Mouse (Mus musculus): ENCODE data around the gene Dab1. TPM values are rescaled to one million over a fixed set of nuclear protein-coding genes. Genes with fewer than 3 reads are reported as not detected.

Dab1 gene
- polyA plus RNA-seq, 1 experiment from 2014 or later: 24.1 TPM

DNA sequence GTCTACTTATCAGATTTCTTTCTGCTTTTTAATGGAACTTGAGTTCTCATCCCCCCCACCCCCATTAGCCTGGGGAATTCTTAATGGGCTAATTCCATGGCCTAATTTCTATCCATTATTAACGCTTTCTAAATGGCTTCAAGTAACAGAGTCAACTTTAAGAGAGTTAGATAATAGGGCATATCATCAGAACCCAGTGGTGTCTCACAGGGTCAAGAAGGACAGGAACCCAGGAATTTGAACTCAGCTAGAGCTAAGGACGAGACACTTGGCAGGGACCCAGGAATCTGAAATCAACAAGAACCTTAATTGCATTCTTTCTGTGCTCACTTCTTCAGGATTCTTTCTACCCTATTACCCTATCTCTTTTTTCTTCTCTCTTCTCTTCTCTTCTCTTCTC, 968.7 kb downstream of the Dab1 start:
- ATAC-seq (replicated peaks; ENCODE audit: low FRiP score, low TSS enrichment, low read depth) (no peak), DNase-seq (ENCODE audit: low spot score) (no peak)
- WGBS: 46% methylated on average over 2 of the region's 2 CpGs
- Histone ChIP-seq H3K4me2 (ENCODE audit: low read length) (no peak overlapping the region), H3K4me3 (ENCODE audit: low read depth, low read length) (no peak overlapping the region), H3K9me3 (ENCODE audit: control insufficient read depth, low read length) (no peaks in the 10 kb centered on the region), H3K36me3 (ENCODE audit: control insufficient read depth, insufficient read depth, low read length) (no peaks in the 10 kb centered on the region), H3K9ac (ENCODE audit: low read length) (no peak overlapping the region), H3K27ac (ENCODE audit: low read depth) (no peak overlapping the region), H3K27me3 (replicated peaks; ENCODE audit: control insufficient read depth, insufficient read depth, low read length) (no peaks in the 10 kb centered on the region), H3K4me1 (replicated peaks; ENCODE audit: control insufficient read depth, insufficient read depth, low read length) (no peaks in the 10 kb centered on the region)

- DNase-seq (ENCODE audit: low spot score) (no peak), ATAC-seq (replicated peaks; ENCODE audit: low FRiP score, low TSS enrichment, low read depth) (no peak)
- WGBS: 91% methylated on average over 7 of the region's 7 CpGs
- H3K4me1 ChIP-seq (replicated peaks; ENCODE audit: control insufficient read depth, insufficient read depth, low read length): no peaks in the 10 kb centered on the region
- H3K4me3 ChIP-seq (ENCODE audit: low read depth, low read length): no peak overlapping the region
- no peak overlapping the region for H3K4me2 ChIP-seq (ENCODE audit: low read length)
- H3K27ac ChIP-seq (ENCODE audit: low read depth): no peak overlapping the region
- H3K9me3 ChIP-seq (ENCODE audit: control insufficient read depth, low read length): no peaks in the 10 kb centered on the region; the same call in 1 of the 2 replicates
- H3K27me3 ChIP-seq (replicated peaks; ENCODE audit: control insufficient read depth, insufficient read depth, low read length): no peaks in the 10 kb centered on the region
- no peak overlapping the region for H3K9ac ChIP-seq (ENCODE audit: low read length)
- no peaks in the 10 kb centered on the region for H3K36me3 ChIP-seq (ENCODE audit: control insufficient read depth, insufficient read depth, low read length)
Observed at GRCm38 (mm10) chr4:104596936-104597335, 977.8 kb downstream of the Dab1 start.

DNA sequence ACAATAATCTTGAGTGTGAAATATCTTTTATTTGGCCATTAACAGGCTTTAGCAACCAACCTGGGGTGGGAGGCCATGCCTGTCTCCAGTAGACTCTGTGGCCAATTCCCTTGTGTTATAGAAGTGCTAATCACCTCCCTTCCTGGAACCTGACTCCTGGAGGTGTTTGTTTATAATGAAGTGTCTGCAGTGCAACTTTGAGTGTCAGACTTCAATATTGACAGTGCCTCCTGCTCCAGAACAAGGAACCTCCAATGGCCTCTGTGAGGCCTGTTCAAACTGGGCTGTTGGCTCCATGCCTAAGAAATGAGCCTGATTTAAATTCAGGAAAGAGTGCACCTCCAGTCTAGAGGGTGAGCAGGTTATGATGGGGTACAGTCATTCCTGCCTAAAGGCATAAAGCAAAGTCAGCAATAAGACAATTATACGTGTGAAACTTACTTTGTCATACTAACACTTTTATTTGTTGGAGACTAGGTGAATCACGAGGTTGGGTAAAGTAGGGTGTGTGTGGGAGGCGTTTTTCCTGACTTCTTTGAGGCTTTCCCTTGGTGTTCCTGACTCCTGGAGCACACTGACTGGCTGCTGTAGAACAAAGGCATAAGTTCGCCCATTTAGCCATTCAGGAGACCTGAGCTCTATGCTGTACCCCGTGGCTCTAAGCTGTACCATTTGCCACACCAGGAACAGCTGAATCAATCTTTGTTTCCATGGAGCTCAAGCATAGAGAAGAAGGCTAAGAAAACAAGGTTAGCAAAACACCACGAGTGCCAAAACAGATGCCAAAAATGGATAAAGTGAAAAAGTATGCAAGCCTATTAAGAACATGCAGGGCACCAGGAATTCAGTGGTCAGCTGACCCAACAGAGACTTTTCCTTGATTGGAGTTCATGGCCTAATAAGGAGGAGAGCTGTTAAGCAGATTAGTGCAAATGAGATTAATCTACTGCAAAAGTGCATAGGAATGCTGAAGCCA, 978.6 kb downstream of the Dab1 start:
- H3K27me3 ChIP-seq (replicated peaks; ENCODE audit: control insufficient read depth, insufficient read depth, low read length): no peaks in the 10 kb centered on the region
- no peak overlapping the region for H3K4me2 ChIP-seq (ENCODE audit: low read length)
- H3K4me3 ChIP-seq (ENCODE audit: low read depth, low read length): no peak overlapping the region
- H3K27ac ChIP-seq (ENCODE audit: low read depth): no peak overlapping the region
- no peaks in the 10 kb centered on the region; the same call in 1 of the 2 replicates for H3K9me3 ChIP-seq (ENCODE audit: control insufficient read depth, low read length)
- H3K9ac ChIP-seq (ENCODE audit: low read length): no peak overlapping the region
- ATAC-seq (replicated peaks; ENCODE audit: low FRiP score, low TSS enrichment, low read depth) (no peak), DNase-seq (ENCODE audit: low spot score) (no peak)
- WGBS: 85% methylated on average over 6 of the region's 6 CpGs
- H3K4me1 ChIP-seq (replicated peaks; ENCODE audit: control insufficient read depth, insufficient read depth, low read length): no peaks in the 10 kb centered on the region
- H3K36me3 ChIP-seq (ENCODE audit: control insufficient read depth, insufficient read depth, low read length): no peaks in the 10 kb centered on the region

GRCm38 (mm10) chr4:104602804-104603203, 983.6 kb downstream of the Dab1 start:
- 66% methylated on average over 8 of the region's 8 CpGs for WGBS
- no peak overlapping the region for H3K27ac ChIP-seq (ENCODE audit: low read depth)
- no peaks in the 10 kb centered on the region; the same call in 1 of the 2 replicates for H3K9me3 ChIP-seq (ENCODE audit: control insufficient read depth, low read length)
- H3K4me2 ChIP-seq (ENCODE audit: low read length): no peak overlapping the region
- ATAC-seq (replicated peaks; ENCODE audit: low FRiP score, low TSS enrichment, low read depth) (no peak), DNase-seq (ENCODE audit: low spot score) (no peak)
- H3K4me3 ChIP-seq (ENCODE audit: low read depth, low read length): no peak overlapping the region
- 0 out of 2 replicates have a peak, but pooled peaks cover 5% of the 10 kb centered on the region for H3K4me1 ChIP-seq (replicated peaks; ENCODE audit: control insufficient read depth, insufficient read depth, low read length)
- no peak overlapping the region for H3K9ac ChIP-seq (ENCODE audit: low read length)
- no peaks in the 10 kb centered on the region for H3K36me3 ChIP-seq (ENCODE audit: control insufficient read depth, insufficient read depth, low read length)
- no peaks in the 10 kb centered on the region for H3K27me3 ChIP-seq (replicated peaks; ENCODE audit: control insufficient read depth, insufficient read depth, low read length)

DNA sequence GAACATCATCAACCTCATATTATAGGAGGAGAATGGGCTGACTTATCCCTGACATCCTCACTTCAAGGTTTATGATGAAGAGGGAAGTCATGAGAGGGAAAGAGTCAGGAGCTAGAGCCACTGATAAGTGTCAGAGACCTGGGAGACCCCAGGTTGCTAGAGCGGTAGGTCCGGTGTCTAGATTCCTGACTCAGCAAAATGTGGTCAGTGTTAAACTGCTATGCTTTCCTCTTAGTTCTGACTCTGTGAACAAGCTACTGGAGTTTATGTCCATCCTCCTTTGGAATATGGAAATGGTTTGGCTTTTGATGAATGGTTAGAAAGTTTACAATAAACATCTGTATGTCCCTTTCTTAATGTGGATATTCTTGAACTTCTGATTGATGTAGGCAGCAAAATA, 985.1 kb downstream of the Dab1 start:
- H3K9me3 ChIP-seq (ENCODE audit: control insufficient read depth, low read length): no peaks in the 10 kb centered on the region; the same call in 1 of the 2 replicates
- H3K27ac ChIP-seq (ENCODE audit: low read depth): no peak overlapping the region
- no peak overlapping the region for H3K9ac ChIP-seq (ENCODE audit: low read length)
- no peak for ATAC-seq (replicated peaks; ENCODE audit: low FRiP score, low TSS enrichment, low read depth)
- 0 out of 2 replicates have a peak, but pooled peaks cover 5% of the 10 kb centered on the region for H3K4me1 ChIP-seq (replicated peaks; ENCODE audit: control insufficient read depth, insufficient read depth, low read length)
- H3K4me3 ChIP-seq (ENCODE audit: low read depth, low read length): no peak overlapping the region
- H3K36me3 ChIP-seq (ENCODE audit: control insufficient read depth, insufficient read depth, low read length): no peaks in the 10 kb centered on the region
- H3K27me3 ChIP-seq (replicated peaks; ENCODE audit: control insufficient read depth, insufficient read depth, low read length): no peaks in the 10 kb centered on the region
- WGBS: 93% methylated on average over 2 of the region's 2 CpGs
- H3K4me2 ChIP-seq (ENCODE audit: low read length): no peak overlapping the region
- no peak for DNase-seq (ENCODE audit: low spot score)

GRCm38 (mm10) chr4:104606881-104607280, 987.7 kb downstream of the Dab1 start:
- H3K9me3 ChIP-seq (ENCODE audit: control insufficient read depth, low read length): no peaks in the 10 kb centered on the region; the same call in 1 of the 2 replicates
- WGBS: 67% methylated on average over 8 of the region's 8 CpGs
- H3K36me3 ChIP-seq (ENCODE audit: control insufficient read depth, insufficient read depth, low read length): no peaks in the 10 kb centered on the region
- 0 out of 2 replicates have a peak, but pooled peaks cover 5% of the 10 kb centered on the region for H3K4me1 ChIP-seq (replicated peaks; ENCODE audit: control insufficient read depth, insufficient read depth, low read length)
- no peak overlapping the region for H3K9ac ChIP-seq (ENCODE audit: low read length)
- no peak for DNase-seq (ENCODE audit: low spot score)
- H3K27me3 ChIP-seq (replicated peaks; ENCODE audit: control insufficient read depth, insufficient read depth, low read length): no peaks in the 10 kb centered on the region
- H3K4me3 ChIP-seq (ENCODE audit: low read depth, low read length): no peak overlapping the region
- no peak overlapping the region for H3K4me2 ChIP-seq (ENCODE audit: low read length)
- no peak for ATAC-seq (replicated peaks; ENCODE audit: low FRiP score, low TSS enrichment, low read depth)
- H3K27ac ChIP-seq (ENCODE audit: low read depth): no peak overlapping the region

DNA sequence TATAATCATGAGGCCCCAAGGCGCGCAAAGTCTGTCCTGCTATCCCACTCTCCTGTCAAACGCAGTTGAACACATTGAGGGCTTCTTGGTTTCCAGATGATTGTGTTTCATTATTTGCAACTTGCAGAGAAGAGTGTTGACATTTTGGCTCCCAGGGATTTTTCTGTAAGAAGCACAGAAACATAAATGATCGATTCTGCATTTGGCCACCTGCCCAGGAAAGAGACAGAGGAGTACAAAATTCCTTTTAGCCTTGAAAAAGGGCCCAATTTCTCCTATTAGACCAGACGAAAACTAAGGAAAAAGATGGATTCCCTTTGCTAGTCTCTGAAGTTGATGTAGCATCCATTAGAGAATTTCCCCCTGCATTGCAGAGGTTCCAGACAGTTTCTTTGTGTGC, 988.5 kb downstream of the Dab1 start:
- no peaks in the 10 kb centered on the region for H3K27me3 ChIP-seq (replicated peaks; ENCODE audit: control insufficient read depth, insufficient read depth, low read length)
- H3K9me3 ChIP-seq (ENCODE audit: control insufficient read depth, low read length): no peaks in the 10 kb centered on the region
- H3K4me2 ChIP-seq (ENCODE audit: low read length): no peak overlapping the region
- ATAC-seq (replicated peaks; ENCODE audit: low FRiP score, low TSS enrichment, low read depth) (no peak), DNase-seq (ENCODE audit: low spot score) (no peak)
- H3K36me3 ChIP-seq (ENCODE audit: control insufficient read depth, insufficient read depth, low read length): no peaks in the 10 kb centered on the region
- WGBS: 45% methylated on average over 5 of the region's 5 CpGs
- H3K9ac ChIP-seq (ENCODE audit: low read length): no peak overlapping the region
- H3K4me3 ChIP-seq (ENCODE audit: low read depth, low read length): no peak overlapping the region
- no peak overlapping the region for H3K27ac ChIP-seq (ENCODE audit: low read depth)
- 0 out of 2 replicates have a peak, but pooled peaks cover 5% of the 10 kb centered on the region for H3K4me1 ChIP-seq (replicated peaks; ENCODE audit: control insufficient read depth, insufficient read depth, low read length)

DNA sequence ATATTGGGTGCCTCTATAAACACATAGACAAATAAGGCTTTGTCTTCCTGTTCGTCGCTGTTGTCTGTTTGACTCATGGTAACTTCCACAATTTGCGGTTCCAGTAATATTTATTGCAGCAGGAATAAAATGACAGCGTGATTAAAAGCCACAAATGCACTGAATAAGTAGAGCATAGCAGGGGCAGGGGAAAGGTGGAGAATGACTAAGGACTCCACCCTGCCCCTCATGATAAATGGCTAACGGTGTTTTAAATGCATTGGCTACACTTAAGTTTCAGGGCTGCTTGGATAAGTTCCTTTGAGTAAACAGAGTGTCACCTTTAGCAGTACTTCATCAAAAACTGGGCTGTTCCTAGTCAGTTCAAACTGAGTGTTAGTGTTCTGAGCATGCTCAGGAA, 1000.3 kb downstream of the Dab1 start:
- no peaks in the 10 kb centered on the region for H3K27me3 ChIP-seq (replicated peaks; ENCODE audit: control insufficient read depth, insufficient read depth, low read length)
- no peak overlapping the region for H3K9ac ChIP-seq (ENCODE audit: low read length)
- no peak for ATAC-seq (replicated peaks; ENCODE audit: low FRiP score, low TSS enrichment, low read depth)
- H3K4me3 ChIP-seq (ENCODE audit: low read depth, low read length): no peak overlapping the region
- WGBS: 36% methylated on average over 5 of the region's 5 CpGs
- DNase-seq (ENCODE audit: low spot score): no peak
- no peaks in the 10 kb centered on the region for H3K36me3 ChIP-seq (ENCODE audit: control insufficient read depth, insufficient read depth, low read length)
- no peaks in the 10 kb centered on the region for H3K9me3 ChIP-seq (ENCODE audit: control insufficient read depth, low read length)
- 0 out of 2 replicates have a peak, but pooled peaks cover 4% of the 10 kb centered on the region for H3K4me1 ChIP-seq (replicated peaks; ENCODE audit: control insufficient read depth, insufficient read depth, low read length)
- no peak overlapping the region for H3K27ac ChIP-seq (ENCODE audit: low read depth)
- H3K4me2 ChIP-seq (ENCODE audit: low read length): no peak overlapping the region

Data from intestine, embryonic 14.5 days (tissue).